Mouse (Mus musculus): Measurements from ENCODE around the gene Sirt4.
"Not testable (repeated sequence)": the region's sequence is repeated elsewhere in the genome, so short reads cannot be mapped to it uniquely, and the experiment has no call there.

Sirt4 gene

GRCm38 (mm10) chr5:115495618-115496017 is 11.1 kb upstream of the Sirt4 start:
- ATAC-seq (ENCODE audit: insufficient number of reproducible peaks, low FRiP score, low TSS enrichment): not testable (repeated sequence)

- no peak for ATAC-seq (ENCODE audit: insufficient number of reproducible peaks, low FRiP score, low TSS enrichment)
Measured at GRCm38 (mm10) chr5:115493441-115493840, 8.9 kb upstream of the Sirt4 start.

GRCm38 (mm10) chr5:115492711-115493335 is 8.3 kb upstream of the Sirt4 start:
- no peak for ATAC-seq (ENCODE audit: insufficient number of reproducible peaks, low FRiP score, low TSS enrichment)

GRCm38 (mm10) chr5:115491771-115492322 is 7.3 kb upstream of the Sirt4 start:
- ATAC-seq (ENCODE audit: insufficient number of reproducible peaks, low FRiP score, low TSS enrichment): no peak

- ATAC-seq (ENCODE audit: insufficient number of reproducible peaks, low FRiP score, low TSS enrichment): no peak
Measured at GRCm38 (mm10) chr5:115491076-115491475, 6.6 kb upstream of the Sirt4 start.

GRCm38 (mm10) chr5:115490638-115491000 is 6.1 kb upstream of the Sirt4 start:
- no peak for ATAC-seq (ENCODE audit: insufficient number of reproducible peaks, low FRiP score, low TSS enrichment)

GRCm38 (mm10) chr5:115489699-115490637 is 5.4 kb upstream of the Sirt4 start:
- peak; percentile 82 for ATAC-seq (ENCODE audit: insufficient number of reproducible peaks, low FRiP score, low TSS enrichment)

GRCm38 (mm10) chr5:115488841-115489698 is 4.5 kb upstream of the Sirt4 start:
- no peak for ATAC-seq (ENCODE audit: insufficient number of reproducible peaks, low FRiP score, low TSS enrichment)

GRCm38 (mm10) chr5:115487942-115488580 is 3.5 kb upstream of the Sirt4 start:
- no peak for ATAC-seq (ENCODE audit: insufficient number of reproducible peaks, low FRiP score, low TSS enrichment)

GRCm38 (mm10) chr5:115487353-115487752 is 2.8 kb upstream of the Sirt4 start:
- ATAC-seq (ENCODE audit: insufficient number of reproducible peaks, low FRiP score, low TSS enrichment): no peak

GRCm38 (mm10) chr5:115486726-115487125 is 2.2 kb upstream of the Sirt4 start:
- ATAC-seq (ENCODE audit: insufficient number of reproducible peaks, low FRiP score, low TSS enrichment): no peak

- ATAC-seq (ENCODE audit: insufficient number of reproducible peaks, low FRiP score, low TSS enrichment): no peak
Measured at GRCm38 (mm10) chr5:115485489-115486205, 1.1 kb upstream of the Sirt4 start.

GRCm38 (mm10) chr5:115484996-115485395 is 471 bp upstream of the Sirt4 start:
- ATAC-seq (ENCODE audit: insufficient number of reproducible peaks, low FRiP score, low TSS enrichment): no peak

- no peak for ATAC-seq (ENCODE audit: insufficient number of reproducible peaks, low FRiP score, low TSS enrichment)
Measured at GRCm38 (mm10) chr5:115483385-115483784, 1.1 kb downstream of the Sirt4 start.

- ATAC-seq (ENCODE audit: insufficient number of reproducible peaks, low FRiP score, low TSS enrichment): no peak
Measured at GRCm38 (mm10) chr5:115482390-115483265, 1.9 kb downstream of the Sirt4 start.

- no peak for ATAC-seq (ENCODE audit: insufficient number of reproducible peaks, low FRiP score, low TSS enrichment)
Measured at GRCm38 (mm10) chr5:115480101-115480500, 4.4 kb downstream of the Sirt4 start.

GRCm38 (mm10) chr5:115479561-115479960 is 5.0 kb downstream of the Sirt4 start:
- no peak for ATAC-seq (ENCODE audit: insufficient number of reproducible peaks, low FRiP score, low TSS enrichment)

GRCm38 (mm10) chr5:115476107-115476727 is 8.3 kb downstream of the Sirt4 start:
- ATAC-seq (ENCODE audit: insufficient number of reproducible peaks, low FRiP score, low TSS enrichment): no peak

All from cerebellum, adult (tissue).